Mouse (Mus musculus) embryonic facial prominence, embryonic 14.5 days (tissue): ENCODE measurements around the gene Ccdc83. TPM values are rescaled to one million over a fixed set of nuclear protein-coding genes. Genes with fewer than 3 reads are reported as not detected.

Experiments
- ATAC-seq: fragments of 200-750 bp; cut with Nextera tagmentation; 2 replicates; pipeline ENCODE4 v1.8.0; 2017; ENCODE audit warnings: low read depth, moderate number of reproducible peaks, moderate TSS enrichment
- DNase-seq: peaks from one replicate; pipeline ENCODE4 v3.0.0-alpha.2; 2015; ENCODE audit warnings: low spot score
- H3K27ac ChIP-seq: fragments of 300-500 bp; sonication (generic); replicated peaks from 2 replicates; pipeline ENCODE4 v1.5.1; 2014; ENCODE audit warnings: low read depth, mild to moderate bottlenecking, low read length, moderate library complexity
- H3K27me3 ChIP-seq: fragments of 300-500 bp; sonication (generic); replicated peaks from 2 replicates; pipeline ENCODE4 v1.6.1; 2014; ENCODE audit warnings: low read length; ENCODE audit not compliant: control insufficient read depth, insufficient read depth
- H3K36me3 ChIP-seq: fragments of 300-500 bp; sonication (generic); 2 replicates; pipeline ENCODE4 v1.6.1; 2014; ENCODE audit warnings: low read length, mixed read lengths; ENCODE audit not compliant: control insufficient read depth, insufficient read depth
- H3K4me1 ChIP-seq: fragments of 300-500 bp; sonication (generic); 2 replicates; pipeline ENCODE4 v1.6.1; 2014; ENCODE audit warnings: antibody characterized with exemption, low read length; ENCODE audit not compliant: control insufficient read depth, insufficient read depth
- H3K4me2 ChIP-seq: fragments of 300-500 bp; sonication (generic); 2 replicates; pipeline ENCODE4 v1.6.1; 2014; ENCODE audit warnings: low read depth, mild to moderate bottlenecking, low read length, moderate library complexity, mixed read lengths
- H3K4me3 ChIP-seq: fragments of 300-500 bp; sonication (generic); 2 replicates; pipeline ENCODE4 v1.5.1; 2014; ENCODE audit warnings: low read depth, mild to moderate bottlenecking, low read length
- H3K9ac ChIP-seq: fragments of 300-500 bp; sonication (generic); 2 replicates; pipeline ENCODE4 v1.6.1; 2014; ENCODE audit warnings: low read depth, mild to moderate bottlenecking, low read length, moderate library complexity, mixed read lengths
- H3K9me3 ChIP-seq: fragments of 300-500 bp; sonication (generic); 2 replicates; pipeline ENCODE4 v1.6.1; 2016; ENCODE audit warnings: low read length; ENCODE audit not compliant: control insufficient read depth
- WGBS: fragments of 180-500 bp; shearing (Covaris S2); extraction: QIAGEN DNeasy Blood & Tissue Kit; methylation state at CpG from one replicate; pipeline ENCODE4 v1.1.7; 2014; 5-methylcytosine and 5-hydroxymethylcytosine counted together
- polyA plus RNA-seq: library from polyadenylated mRNA; unstranded; fragments of >200 nt; fragmentation: Nextera tagmentation; extraction: Ambion mirVana; gene quantifications from 2 replicates; pipeline ENCODE4 v1.2.1, GENCODE M21; 2014

The Ccdc83 gene
- polyA plus RNA-seq, 1 experiment from 2014 or later, result not detected

GRCm38 (mm10) chr7:90210116-90210515, 55.5 kb downstream of the Ccdc83 start:
- no peak for ATAC-seq
- 90% methylated on average over 2 of the region's 2 CpGs for WGBS
- no peak for DNase-seq
- Histone ChIP-seq H3K4me1 (no peaks in the 10 kb centered on the region), H3K27ac (no peak overlapping the region), H3K9me3 (no peaks in the 10 kb centered on the region), H3K4me3 (no peak overlapping the region), H3K36me3 (peaks cover 29% of the 10 kb centered on the region), H3K4me2 (no peak overlapping the region), H3K27me3 (no peaks in the 10 kb centered on the region), H3K9ac (no peak overlapping the region)

GRCm38 (mm10) chr7:90203914-90204313, 61.7 kb downstream of the Ccdc83 start:
- 93% methylated on average over 2 of the region's 2 CpGs for WGBS
- no peaks in the 10 kb centered on the region for H3K27me3 ChIP-seq
- ATAC-seq (no peak), DNase-seq (no peak)
- H3K4me1 ChIP-seq, result no peaks in the 10 kb centered on the region
- no peak overlapping the region for H3K9ac ChIP-seq
- H3K9me3 ChIP-seq, result no peaks in the 10 kb centered on the region
- no peak overlapping the region for H3K4me3 ChIP-seq
- peaks cover 40% of the 10 kb centered on the region for H3K36me3 ChIP-seq
- H3K27ac ChIP-seq, result no peak overlapping the region
- H3K4me2 ChIP-seq, result no peak overlapping the region

GRCm38 (mm10) chr7:90201877-90202465, 63.6 kb downstream of the Ccdc83 start:
- H3K4me3 ChIP-seq, result no peak overlapping the region
- H3K36me3 ChIP-seq, result peaks cover 34% of the 10 kb centered on the region
- H3K27me3 ChIP-seq, result no peaks in the 10 kb centered on the region
- no peaks in the 10 kb centered on the region for H3K4me1 ChIP-seq
- no peak overlapping the region for H3K9ac ChIP-seq
- H3K27ac ChIP-seq, result no peak overlapping the region
- 0 out of 2 replicates have a peak, but pooled peaks have one; percentile 55 for ATAC-seq
- no peak overlapping the region for H3K4me2 ChIP-seq
- DNase-seq, result no peak
- WGBS, result 95% methylated on average over 2 of the region's 2 CpGs
- no peaks in the 10 kb centered on the region for H3K9me3 ChIP-seq

- Histone ChIP-seq H3K9me3 (no peaks in the 10 kb centered on the region), H3K9ac (no peak overlapping the region), H3K27ac (no peak overlapping the region), H3K4me2 (no peak overlapping the region), H3K4me3 (no peak overlapping the region), H3K4me1 (no peaks in the 10 kb centered on the region), H3K36me3 (peaks cover 46% of the 10 kb centered on the region), H3K27me3 (no peaks in the 10 kb centered on the region)
- 91% methylated on average over 5 of the region's 5 CpGs for WGBS
- DNase-seq (no peak), ATAC-seq (no peak)
Observed at GRCm38 (mm10) chr7:90200251-90200650, 65.3 kb downstream of the Ccdc83 start.

- no peak for DNase-seq
- H3K27me3 ChIP-seq, result no peaks in the 10 kb centered on the region
- no peak overlapping the region for H3K27ac ChIP-seq
- H3K4me3 ChIP-seq, result no peak overlapping the region
- no peak for ATAC-seq
- peaks cover 43% of the 10 kb centered on the region for H3K36me3 ChIP-seq
- WGBS, result 94% methylated on average over 1 of the region's 1 CpGs
- no peak overlapping the region for H3K9ac ChIP-seq
- H3K4me1 ChIP-seq, result no peaks in the 10 kb centered on the region
- no peak overlapping the region for H3K4me2 ChIP-seq
- H3K9me3 ChIP-seq, result no peaks in the 10 kb centered on the region
Observed at GRCm38 (mm10) chr7:90180635-90181034, 84.9 kb downstream of the Ccdc83 start.

GRCm38 (mm10) chr7:90175576-90175975, 90.0 kb downstream of the Ccdc83 start:
- H3K4me3 ChIP-seq, result no peak overlapping the region
- DNase-seq, result no peak
- H3K9ac ChIP-seq, result no peak overlapping the region
- H3K36me3 ChIP-seq, result peaks cover 53% of the 10 kb centered on the region
- H3K27ac ChIP-seq, result no peak overlapping the region
- H3K4me1 ChIP-seq, result no peaks in the 10 kb centered on the region
- H3K4me2 ChIP-seq, result no peak overlapping the region
- no peaks in the 10 kb centered on the region for H3K9me3 ChIP-seq
- no peak for ATAC-seq
- 88% methylated on average over 2 of the region's 2 CpGs for WGBS
- no peaks in the 10 kb centered on the region for H3K27me3 ChIP-seq

Other genes starting within 250 kb of the Ccdc83 start
- 59.0 and 60.0 TPM in 2 replicates for gene Picalm, start 135.6 kb downstream of the Ccdc83 start, polyA plus RNA-seq
- 29.7 and 34.6 TPM in 2 replicates for gene Sytl2, start 36.5 kb upstream of the Ccdc83 start, polyA plus RNA-seq
- 1.9 and 2.1 TPM in 2 replicates for gene Ccdc89, start 160.8 kb upstream of the Ccdc83 start, polyA plus RNA-seq
- gene Crebzf, start 177.0 kb upstream of the Ccdc83 start, polyA plus RNA-seq, result 44.9 and 51.9 TPM in 2 replicates
- gene Tmem126a, start 191.5 kb upstream of the Ccdc83 start, polyA plus RNA-seq, result 94.1 and 97.9 TPM in 2 replicates
- 34.2 and 34.3 TPM in 2 replicates for gene Tmem126b, start 210.2 kb upstream of the Ccdc83 start, polyA plus RNA-seq
- 4.4 and 5.1 TPM in 2 replicates for gene Dlg2, start 210.9 kb upstream of the Ccdc83 start, polyA plus RNA-seq